Mouse (Mus musculus) kidney, adult 2 months (tissue): ENCODE measurements at regions not wholly inside any gene's neighbourhood (a gene's known extent, or its start where the extent isn't known, plus 50 kb on each side); places are given as distances from the start of the nearest gene placed in this dataset.

Source experiments
- DNase-seq: peaks from one replicate; pipeline ENCODE4 v3.0.0; 2021
- H3K27ac ChIP-seq: fragments of 200-500 bp; 2 replicates; pipeline ENCODE4 v1.5.1; 2012; ENCODE audit warnings: low read depth, low read length, control low read depth, inconsistent platforms; ENCODE audit not compliant: insufficient read depth
- H3K27me3 ChIP-seq: fragments of 200-500 bp; replicated peaks from 2 replicates; pipeline ENCODE4 v1.6.1; 2012; ENCODE audit warnings: mild to moderate bottlenecking, moderate library complexity, low read length, inconsistent platforms; ENCODE audit not compliant: control insufficient read depth, insufficient read depth
- H3K36me3 ChIP-seq: fragments of 200-500 bp; 2 replicates; pipeline ENCODE4 v1.6.1; 2012; ENCODE audit warnings: mild to moderate bottlenecking, moderate library complexity, low read length, inconsistent platforms; ENCODE audit not compliant: control insufficient read depth, insufficient read depth
- H3K4me1 ChIP-seq: fragments of 200-500 bp; 2 replicates; pipeline ENCODE4 v1.6.1; 2011; ENCODE audit warnings: low read length; ENCODE audit not compliant: control insufficient read depth, insufficient read depth
- H3K4me3 ChIP-seq: fragments of 200-500 bp; 2 replicates; pipeline ENCODE4 v1.5.1; 2011; ENCODE audit warnings: mild to moderate bottlenecking, low read depth, low read length, control low read depth; ENCODE audit not compliant: insufficient read depth
- CTCF ChIP-seq: fragments of 200-500 bp; conservative IDR thresholded peaks from 2 replicates; pipeline ENCODE4 v1.5.1; 2011; ENCODE audit warnings: low read depth, mild to moderate bottlenecking, control low read depth, low read length, moderate library complexity, mixed read lengths; ENCODE audit not compliant: insufficient read depth, insufficient read length
- POLR2A ChIP-seq: fragments of 200-500 bp; IDR thresholded peaks from one replicate; pipeline ENCODE4 v1.6.1; 2011; ENCODE audit warnings: low read depth, low read length, control low read depth
- WGBS: fragments of 180-500 bp; shearing (Covaris S2); methylation state at CpG from one replicate; pipeline ENCODE4 v1.1.7; 2018; 5-methylcytosine and 5-hydroxymethylcytosine counted together

DNA sequence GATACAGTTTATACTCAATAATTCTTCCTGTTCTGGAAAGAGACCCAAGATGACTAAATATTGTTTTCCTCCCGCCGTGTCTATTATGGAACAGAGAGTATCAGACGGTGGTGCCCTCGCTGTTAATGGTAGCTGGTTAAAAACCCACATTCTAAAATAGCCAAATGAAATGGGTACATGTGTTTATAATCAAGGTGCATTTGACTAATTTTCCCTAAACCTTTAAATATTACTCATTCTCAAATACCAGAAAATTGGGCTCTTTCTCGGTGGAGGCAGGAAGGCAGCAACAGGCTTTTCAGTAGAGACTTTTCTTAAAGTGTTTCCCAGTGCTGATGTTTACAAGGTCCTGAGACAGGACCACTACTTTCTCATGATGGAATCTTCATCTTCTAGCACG, 199.8 kb upstream of the Habp2 start:
- no peaks in the 10 kb centered on the region for H3K27me3 ChIP-seq
- H3K4me1 ChIP-seq = no peaks in the 10 kb centered on the region
- no peaks in the 10 kb centered on the region for H3K36me3 ChIP-seq
- 85% methylated on average over 6 of the region's 6 CpGs for whole genome bisulfite sequencing
- no peak overlapping the region for H3K27ac ChIP-seq
- H3K4me3 ChIP-seq = no peak overlapping the region
- DNase-seq = no peak
- TF ChIP-seq CTCF = no peak
- no peak for TF ChIP-seq POLR2A

DNA sequence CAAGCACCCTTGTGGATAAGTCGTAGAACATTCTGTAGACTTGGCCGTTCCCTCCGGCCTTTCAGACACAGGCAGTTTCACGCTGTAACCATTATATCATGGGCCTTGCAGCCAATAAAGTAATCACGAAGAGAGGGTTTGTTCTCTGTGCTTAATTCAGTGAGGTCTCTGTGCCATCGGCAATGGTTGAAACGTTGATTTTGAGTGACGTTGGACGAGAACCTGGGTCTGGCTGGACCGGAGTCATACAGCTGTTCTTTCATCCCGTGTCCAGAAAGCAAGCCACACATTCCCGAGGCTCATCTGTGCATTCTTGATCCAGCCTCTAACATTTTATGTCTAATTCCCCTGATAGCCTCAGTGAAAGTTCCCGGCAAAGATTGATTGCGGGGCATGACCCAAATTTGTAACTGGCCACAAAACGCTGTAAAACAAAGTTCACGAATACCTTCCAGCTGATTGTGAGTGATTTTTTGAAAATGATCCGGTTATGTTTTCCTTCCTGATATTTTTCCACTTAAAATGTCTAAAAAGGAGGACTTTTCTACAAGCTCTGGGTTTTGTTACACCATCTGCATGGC, 197.1 kb upstream of the Habp2 start:
- no peak overlapping the region for H3K4me3 ChIP-seq
- peak; percentile 28 for DNase-seq
- 61% methylated on average over 17 of the region's 17 CpGs for WGBS

DNA sequence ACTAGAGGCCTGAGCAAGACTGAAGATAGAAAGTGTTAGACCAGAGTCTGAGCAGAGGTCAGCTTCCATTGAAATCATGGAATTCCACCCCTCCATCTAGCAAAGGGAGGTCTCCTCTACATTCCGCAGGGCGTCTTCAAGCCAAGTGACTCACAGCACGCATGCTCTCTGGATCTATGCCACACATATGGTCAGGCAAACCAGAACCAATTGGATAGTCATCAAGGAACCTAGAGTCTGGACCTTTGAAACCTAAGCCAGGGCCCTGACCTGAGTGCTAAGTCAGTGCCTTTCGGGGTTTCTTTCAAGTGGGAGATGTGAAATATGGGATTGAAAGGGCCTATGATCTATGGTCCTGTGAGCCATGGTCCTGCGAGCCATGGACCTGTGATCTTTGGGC, 195.4 kb upstream of the Habp2 start:
- WGBS = 95% methylated on average over 5 of the region's 5 CpGs
- H3K27ac ChIP-seq = no peak overlapping the region
- no peaks in the 10 kb centered on the region for H3K4me1 ChIP-seq
- TF ChIP-seq POLR2A = no peak
- TF ChIP-seq CTCF = no peak
- no peak overlapping the region for H3K4me3 ChIP-seq
- H3K36me3 ChIP-seq = no peaks in the 10 kb centered on the region
- DNase-seq = no peak
- no peaks in the 10 kb centered on the region for H3K27me3 ChIP-seq

More for the DNA sequence above, 197.1 kb upstream of the Habp2 start:
- Histone ChIP-seq H3K27ac (no peak overlapping the region), H3K36me3 (no peaks in the 10 kb centered on the region), H3K27me3 (no peaks in the 10 kb centered on the region), H3K4me1 (no peaks in the 10 kb centered on the region)
- TF ChIP-seq CTCF (no peak), POLR2A (no peak)

DNA sequence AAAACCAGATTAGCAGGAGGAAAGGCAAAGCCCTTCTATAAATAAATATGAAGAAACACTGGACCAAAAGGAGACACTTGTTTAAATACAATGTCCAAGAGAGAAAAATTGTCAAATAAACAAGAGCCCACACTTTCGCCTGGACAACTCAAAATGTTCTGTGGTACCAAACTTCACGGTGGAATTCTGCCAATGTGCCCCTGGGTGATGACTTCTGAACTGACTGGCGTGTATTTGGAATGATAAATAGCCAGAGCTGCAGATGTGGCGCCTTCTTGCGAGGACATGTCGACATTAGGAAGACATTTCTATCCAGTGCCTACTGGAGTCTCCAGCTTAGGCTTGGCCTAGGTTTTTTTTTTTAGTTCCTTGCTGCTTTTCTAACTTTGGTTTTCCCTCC, 191.1 kb upstream of the Habp2 start:
- 77% methylated on average over 6 of the region's 6 CpGs for WGBS
- Histone ChIP-seq H3K36me3 (no peaks in the 10 kb centered on the region), H3K4me1 (no peaks in the 10 kb centered on the region), H3K27me3 (no peaks in the 10 kb centered on the region), H3K27ac (no peak overlapping the region), H3K4me3 (no peak overlapping the region)
- no peak for DNase-seq
- no peak for TF ChIP-seq POLR2A
- TF ChIP-seq CTCF = no peak

DNA sequence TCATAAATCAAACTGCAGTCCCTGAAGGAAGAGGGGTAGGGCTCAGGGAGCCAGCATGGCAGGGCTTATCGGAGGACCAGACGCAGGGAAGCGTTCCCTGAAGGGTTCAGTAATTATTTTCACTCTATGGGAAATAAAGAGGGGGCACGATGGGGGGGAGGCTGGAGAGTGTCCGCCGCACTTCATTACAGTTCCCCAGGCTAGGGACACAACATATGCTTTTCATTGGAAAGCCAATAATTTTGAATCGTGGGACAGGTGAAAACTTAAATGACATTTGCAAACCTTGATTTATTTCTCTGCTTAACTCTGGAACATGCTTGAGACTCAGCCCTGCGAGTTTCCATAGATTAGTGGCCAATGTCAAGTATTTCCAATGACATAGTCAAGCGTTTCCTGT, 187.2 kb upstream of the Habp2 start:
- Histone ChIP-seq H3K4me3 (no peak overlapping the region), H3K36me3 (no peaks in the 10 kb centered on the region), H3K4me1 (no peaks in the 10 kb centered on the region), H3K27ac (no peak overlapping the region), H3K27me3 (no peaks in the 10 kb centered on the region)
- TF ChIP-seq CTCF = no peak
- TF ChIP-seq POLR2A = no peak
- DNase-seq = no peak
- 90% methylated on average over 9 of the region's 9 CpGs for WGBS

DNA sequence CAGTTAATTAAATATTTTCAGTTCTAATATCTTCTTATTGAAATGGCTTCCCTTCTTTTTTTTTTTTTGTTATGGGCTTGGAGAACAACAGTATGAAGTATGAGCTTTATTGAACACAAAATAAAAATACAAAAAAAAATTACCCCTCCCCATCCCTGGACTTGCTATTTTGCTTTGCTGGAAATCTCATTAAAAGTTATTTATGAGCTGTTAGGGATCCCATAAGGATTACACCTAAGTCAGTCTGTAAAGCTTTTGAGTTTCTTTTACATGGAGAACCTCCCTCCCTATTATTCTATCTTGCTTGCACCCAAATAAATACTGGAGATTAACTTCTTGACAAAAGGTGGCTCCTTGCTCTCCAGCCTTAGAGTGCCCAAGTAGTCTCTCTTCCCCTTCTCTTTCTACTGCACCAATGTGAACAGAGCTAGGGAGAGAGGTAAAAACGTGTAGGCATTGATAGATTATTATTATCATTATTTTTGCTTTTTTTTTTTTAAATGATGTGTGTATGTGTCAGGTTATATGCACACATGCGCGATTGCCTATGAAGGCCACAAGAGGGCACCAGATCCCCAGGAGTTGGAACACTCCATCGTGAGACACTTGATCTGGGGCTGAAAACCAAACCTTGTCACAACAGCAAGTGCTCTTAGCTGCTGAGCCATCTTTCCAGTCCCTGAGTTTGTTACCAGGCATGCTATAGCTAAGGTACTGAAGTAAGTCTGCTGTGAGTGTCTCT, 186.6 kb upstream of the Habp2 start:
- Histone ChIP-seq H3K4me1 (no peaks in the 10 kb centered on the region), H3K4me3 (no peak overlapping the region), H3K36me3 (no peaks in the 10 kb centered on the region), H3K27ac (no peak overlapping the region), H3K27me3 (no peaks in the 10 kb centered on the region)
- no peak for DNase-seq
- TF ChIP-seq POLR2A = no peak
- peak; percentile 26; the same call in 1 of the 2 replicates for TF ChIP-seq CTCF
- WGBS = 75% methylated on average over 4 of the region's 4 CpGs

DNA sequence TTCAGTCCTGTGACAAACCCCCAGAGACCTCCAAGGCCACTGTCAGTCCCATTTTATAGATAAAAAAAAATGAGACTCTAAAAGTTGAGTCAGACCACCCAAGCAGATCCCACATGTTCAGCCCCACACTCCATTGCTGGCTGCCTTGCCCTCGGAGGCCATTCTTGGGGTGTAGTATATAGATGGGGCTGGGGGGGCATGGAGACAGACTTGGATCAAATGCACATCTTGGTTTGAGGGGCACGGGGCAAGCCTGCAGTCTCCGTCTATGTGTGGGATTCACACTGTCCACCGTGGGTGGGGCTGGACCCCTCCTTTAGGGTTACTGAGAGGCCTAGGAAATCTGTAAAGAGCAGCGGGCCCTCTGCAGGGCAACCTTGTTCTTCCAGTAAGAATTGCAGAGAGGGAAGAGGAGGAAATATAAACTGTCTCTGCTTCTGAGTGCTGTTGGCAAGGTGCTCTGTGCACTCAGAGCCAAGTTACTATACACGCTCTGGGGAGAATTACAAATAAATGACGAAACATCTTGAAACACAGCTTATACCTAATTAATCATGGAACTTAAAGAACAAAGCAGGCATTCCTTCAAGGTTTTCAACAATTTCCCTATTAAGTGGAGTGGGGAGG, 184.4 kb upstream of the Habp2 start:
- no peak for DNase-seq
- Histone ChIP-seq H3K27me3 (no peaks in the 10 kb centered on the region), H3K4me1 (no peaks in the 10 kb centered on the region), H3K36me3 (no peaks in the 10 kb centered on the region), H3K4me3 (no peak overlapping the region), H3K27ac (no peak overlapping the region)
- TF ChIP-seq POLR2A = no peak
- no peak for TF ChIP-seq CTCF
- WGBS = 78% methylated on average over 7 of the region's 7 CpGs
